Mouse (Mus musculus): ENCODE results near the gene Ankrd24.
"Not testable (repeated sequence)": the region's sequence is repeated elsewhere in the genome, so short reads cannot be mapped to it uniquely, and the experiment has no call there.

Ankrd24 gene

DNA sequence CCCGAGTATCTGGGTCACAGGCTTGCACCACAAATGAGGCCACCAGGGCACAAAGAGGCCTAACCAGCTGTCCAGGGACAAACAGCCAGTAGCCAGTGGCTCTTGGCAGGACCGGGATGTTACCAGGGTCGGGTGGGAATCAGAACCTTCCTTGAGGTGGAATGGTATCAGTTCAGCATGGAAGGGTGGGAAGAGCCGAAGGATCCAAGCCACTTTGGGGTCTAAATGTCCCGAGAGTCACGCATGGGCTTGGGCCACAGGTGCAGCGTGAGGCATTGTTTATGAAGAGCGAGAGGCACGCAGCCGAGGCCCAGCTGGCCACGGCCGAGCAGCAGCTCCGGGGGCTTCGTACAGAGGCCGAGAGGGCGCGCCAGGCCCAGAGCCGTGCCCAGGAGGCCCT is 16.4 kb downstream of the Ankrd24 start:
- no peak for DNase-seq (ENCODE audit: low spot score)

DNA sequence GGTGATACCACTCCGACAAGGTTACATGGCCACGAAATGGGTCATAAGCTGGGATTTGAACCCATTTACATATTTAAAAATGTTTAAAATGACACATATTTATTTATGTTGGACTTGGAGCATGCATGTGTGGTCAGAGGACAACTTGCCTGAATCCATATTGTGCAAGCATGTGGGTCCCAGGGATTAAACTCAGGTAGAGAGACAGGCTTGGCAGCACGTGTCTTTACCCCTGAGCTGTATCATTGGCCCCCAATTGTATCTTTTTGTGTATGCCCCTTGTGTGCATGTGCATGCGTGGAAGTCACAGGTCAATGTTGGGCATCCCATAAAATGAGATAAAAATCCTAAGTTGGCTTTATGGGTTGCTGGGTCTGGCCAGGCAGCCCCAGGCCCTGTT is 17.1 kb downstream of the Ankrd24 start:
- DNase-seq (ENCODE audit: low spot score) = no peak

DNA sequence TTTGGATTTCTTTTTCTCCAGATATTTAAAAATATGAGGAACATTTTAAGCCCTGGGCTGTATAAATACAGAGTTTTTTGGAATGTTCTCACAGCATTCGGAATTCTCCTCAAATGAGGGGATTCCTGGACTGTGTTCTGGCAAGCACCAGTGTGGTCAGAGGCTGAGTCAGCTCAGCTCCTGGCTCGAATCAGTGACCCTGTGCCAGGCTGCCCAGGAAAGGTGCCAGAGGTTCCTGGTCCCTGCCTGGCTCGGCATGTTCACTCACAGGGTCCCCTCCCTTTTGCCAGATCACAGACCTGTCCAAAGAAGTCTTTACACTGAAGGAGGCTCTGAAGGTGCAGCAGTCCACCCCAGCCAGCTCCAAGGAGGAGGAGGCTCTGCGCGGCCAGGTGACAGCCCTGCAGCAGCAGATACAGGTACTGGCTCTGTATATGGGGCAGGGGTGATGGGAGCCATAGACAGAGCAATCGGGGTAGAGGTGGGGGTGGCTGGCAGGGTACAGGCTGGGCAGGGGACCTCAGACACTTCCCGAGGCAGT is 17.7 kb downstream of the Ankrd24 start:
- no peak for DNase-seq (ENCODE audit: low spot score)

DNA sequence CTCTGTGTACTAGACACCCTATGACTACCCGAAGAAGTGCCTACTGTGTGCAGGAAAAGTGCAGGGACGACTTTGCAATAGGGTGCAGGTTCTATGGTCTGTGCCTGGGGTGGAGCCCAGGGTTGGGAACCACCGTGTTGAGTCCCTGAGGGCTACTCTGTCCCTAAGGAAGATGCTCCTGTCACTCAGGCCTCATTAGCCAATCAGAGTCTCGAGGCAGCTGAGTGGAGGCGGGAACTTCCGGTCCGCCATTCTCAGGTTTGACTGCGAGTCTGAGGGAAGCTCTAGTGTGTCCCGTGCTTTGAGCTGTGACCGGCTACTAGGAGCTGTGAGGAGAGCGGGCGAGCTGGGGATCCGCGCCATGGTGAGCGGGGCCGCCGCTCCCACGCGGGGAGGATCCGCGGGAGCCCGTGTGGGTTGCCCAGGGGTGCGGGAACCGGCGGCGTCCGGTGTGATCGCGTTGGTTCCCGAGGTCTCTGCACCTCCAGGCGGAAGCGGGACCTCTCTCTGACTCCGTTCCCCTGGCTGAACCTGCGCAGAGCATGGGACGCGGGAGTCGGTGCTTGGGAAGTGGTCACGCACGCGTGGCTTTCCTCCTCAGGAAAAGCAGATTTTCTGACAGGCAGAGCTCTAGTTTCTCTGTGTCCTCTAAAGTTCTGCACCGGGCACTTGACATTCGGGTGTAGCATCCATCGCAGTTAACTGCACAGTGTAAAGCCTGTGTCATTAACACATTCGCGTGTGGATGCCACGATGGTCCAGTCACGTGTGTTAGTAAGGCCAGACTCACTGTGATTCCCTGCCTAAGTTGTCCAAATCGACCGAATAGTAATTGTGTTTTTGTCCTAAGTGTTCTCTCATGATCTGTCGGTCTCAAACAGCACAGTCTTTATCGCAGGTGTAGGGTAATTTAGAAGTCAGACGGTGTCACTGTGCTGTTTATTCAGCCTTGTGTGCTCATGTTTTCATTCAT is 20.7 kb downstream of the Ankrd24 start, which contains the start of gene Gm10778:
Gm10778 (plus strand) TSS at position 257 of the 973 bp plus-strand sequence.
- peak; percentile 96 for DNase-seq (ENCODE audit: low spot score)

DNA sequence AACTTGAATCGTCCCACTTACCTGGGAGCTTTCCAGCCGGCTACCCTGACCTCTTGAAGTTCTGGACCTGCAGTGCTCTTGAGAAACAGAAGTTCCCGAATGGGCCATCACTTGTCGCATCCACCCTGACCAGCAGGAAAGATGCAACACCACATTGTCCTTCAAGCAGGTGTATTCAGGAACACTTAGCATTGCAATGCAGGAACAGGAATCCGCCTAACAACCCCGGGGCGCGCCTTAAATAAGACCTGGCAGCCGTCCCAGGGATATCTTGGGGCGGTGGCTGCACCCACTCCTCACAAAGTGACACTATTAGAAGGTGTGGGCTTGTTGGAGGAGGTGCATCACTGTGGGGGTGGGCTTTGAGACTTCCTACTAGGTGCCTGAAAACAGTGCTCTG is 26.8 kb downstream of the Ankrd24 start:
- DNase-seq (ENCODE audit: low spot score) = no peak

DNA sequence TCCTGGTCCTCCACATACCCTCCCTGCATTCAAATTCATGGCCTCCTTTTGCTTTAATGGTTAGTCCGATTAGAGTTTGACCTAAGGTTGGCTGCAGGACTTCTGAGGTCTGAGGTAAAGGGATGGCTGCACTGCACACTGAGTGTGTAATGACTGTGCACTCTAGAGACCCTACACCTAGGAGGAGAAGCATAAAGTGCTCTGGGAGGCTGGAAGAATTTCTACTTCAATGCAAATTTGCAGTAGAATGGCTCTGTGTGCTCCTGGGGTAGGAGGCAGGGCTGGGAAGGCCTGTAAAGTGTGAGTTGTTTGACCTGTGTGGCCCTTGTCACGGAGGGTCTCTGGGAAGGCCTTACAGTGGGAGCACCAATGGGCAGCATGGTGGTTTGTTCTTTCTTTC is 27.8 kb downstream of the Ankrd24 start:
- no peak for DNase-seq (ENCODE audit: low spot score)

DNA sequence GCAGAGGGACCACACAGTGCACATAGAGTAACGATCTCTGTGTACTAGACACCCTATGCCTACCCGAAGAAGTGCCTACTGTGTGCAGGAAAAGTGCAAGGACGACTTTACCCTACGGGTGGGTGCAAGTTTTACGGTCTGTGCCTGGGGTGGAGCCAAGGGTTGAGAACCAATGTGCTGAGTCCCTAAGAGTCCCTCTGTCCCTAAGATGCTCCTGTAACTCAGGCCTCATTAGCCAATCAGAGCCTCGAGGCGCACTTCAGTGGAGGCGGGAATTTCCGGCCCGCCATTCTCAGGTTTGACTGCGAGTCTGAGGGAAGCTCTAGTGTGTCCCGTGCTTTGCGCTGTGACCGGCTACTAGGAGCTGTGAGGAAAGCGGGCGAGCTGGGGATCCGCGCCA is 58.8 kb downstream of the Ankrd24 start:
- DNase-seq (ENCODE audit: low spot score) = not testable (repeated sequence)
